8 mouse cellular contexts compared by ENCODE assay signal in genomic region chr4:63559127-63559697, GRCm38 (mm10). TPM values are rescaled to one million over a fixed set of nuclear protein-coding genes. Genes with fewer than 3 reads are reported as not detected.
DNase-seq lines count a peak whose midpoint lies in the region; ATAC-seq and TF ChIP-seq lines count a peak whose summit lies in the region.

No protein-coding gene starts in this region.

- peaks cover 35% of the 10 kb centered on the region for H3K4me1 ChIP-seq in heart, embryonic 11.5 days (ENCODE audit: control insufficient read depth, insufficient read depth, low read length)
- H3K4me1 ChIP-seq in ES-Bruce4 (ENCODE audit: control insufficient read depth, insufficient read depth, low read length): peaks cover 2% of the 10 kb centered on the region
- no peaks in the 10 kb centered on the region for H3K4me1 ChIP-seq in forebrain, postnatal 0 days (ENCODE audit: insufficient read depth)
- peaks cover 74% of the 10 kb centered on the region for H3K4me1 ChIP-seq in liver, postnatal 0 days (ENCODE audit: insufficient read depth)

- no peak for DNase-seq in heart, adult 9 months (ENCODE audit: low spot score in 2 of 2)
- DNase-seq in forebrain, postnatal 0 days: no peak
- no peak for DNase-seq in liver, postnatal 0 days
- peak; percentile 11 to 14 for DNase-seq in thymus, postnatal 36 days
- DNase-seq in right cerebral cortex, adult 18-20 months: no peak
- no peak for DNase-seq in left cerebral cortex, postnatal 10 days (ENCODE audit: extremely low spot score in 1 of 2, low spot score in 2 of 2)

- ATAC-seq in heart, embryonic 11.5 days (replicated peaks; ENCODE audit: insufficient number of reproducible peaks, low FRiP score, low TSS enrichment): no peak
- ATAC-seq in forebrain, postnatal 0 days: peak; percentile 19; the same call in 1 of the 2 replicates
- ATAC-seq in liver, postnatal 0 days: no peak

- no peak for TF ChIP-seq CTCF in ES-Bruce4 (IDR thresholded peaks at IDR 0.05; ENCODE audit: low read depth, low read length)
- TF ChIP-seq CTCF in forebrain, postnatal 0 days (IDR thresholded peaks at IDR 0.05; ENCODE audit: low read depth): no peak
- no peak for TF ChIP-seq CTCF in liver, postnatal 0 days (IDR thresholded peaks at IDR 0.05; ENCODE audit: low read depth)

- peak overlapping the region; percentile 64 for H3K4me3 ChIP-seq in heart, embryonic 11.5 days (ENCODE audit: low read depth, low read length)
- peak overlapping the region; percentile 74 for H3K4me3 ChIP-seq in ES-Bruce4 (ENCODE audit: low read depth, low read length)
- H3K4me3 ChIP-seq in forebrain, postnatal 0 days (ENCODE audit: low read depth, low read length): peak overlapping the region; percentile 66
- peak overlapping the region; percentile 73 for H3K4me3 ChIP-seq in liver, postnatal 0 days (ENCODE audit: low read depth, low read length)

- H3K27me3 ChIP-seq in heart, embryonic 11.5 days (ENCODE audit: control insufficient read depth, insufficient read depth, low read length): no peaks in the 10 kb centered on the region
- H3K27me3 ChIP-seq in ES-Bruce4 (ENCODE audit: control insufficient read depth, insufficient read depth, low read length, poor library complexity, severe bottlenecking): no peaks in the 10 kb centered on the region
- H3K27me3 ChIP-seq in forebrain, postnatal 0 days (ENCODE audit: insufficient read depth, low read length): no peaks in the 10 kb centered on the region; the same call in 1 of the 2 replicates
- no peaks in the 10 kb centered on the region for H3K27me3 ChIP-seq in liver, postnatal 0 days (ENCODE audit: insufficient read depth, low read length)

- H3K9me3 ChIP-seq in heart, embryonic 11.5 days (replicated peaks; ENCODE audit: control insufficient read depth, low read length): no peaks in the 10 kb centered on the region
- H3K9me3 ChIP-seq in ES-Bruce4 (replicated peaks; ENCODE audit: control insufficient read depth, insufficient read depth, low read length, poor library complexity, severe bottlenecking): no peaks in the 10 kb centered on the region
- no peaks in the 10 kb centered on the region for H3K9me3 ChIP-seq in forebrain, postnatal 0 days (ENCODE audit: low read length)
- H3K9me3 ChIP-seq in liver, postnatal 0 days (ENCODE audit: low read length): no peaks in the 10 kb centered on the region

- peak overlapping the region; percentile 77 for H3K9ac ChIP-seq in heart, embryonic 11.5 days (ENCODE audit: low read depth, low read length)
- H3K9ac ChIP-seq in ES-Bruce4 (ENCODE audit: low read depth, poor library complexity, severe bottlenecking): peak overlapping the region; percentile 90
- H3K9ac ChIP-seq in forebrain, postnatal 0 days: peak overlapping the region; percentile 68
- peak overlapping the region; percentile 82 for H3K9ac ChIP-seq in liver, postnatal 0 days (replicated peaks)

- intact Hi-C loops in left cerebral cortex, postnatal 10 days (cut with DNase I): no loop called here

- TF ChIP-seq EP300 in ES-Bruce4 (IDR thresholded peaks at IDR 0.05; ENCODE audit: insufficient read depth, low read depth, low read length): no peak
- no peak for TF ChIP-seq EP300 in liver, postnatal 0 days (IDR thresholded peaks at IDR 0.05; ENCODE audit: low read depth)

- 47% methylated on average over 9 of the region's 9 CpGs for WGBS in heart, embryonic 11.5 days (ENCODE audit: insufficient replicate concordance)
- WGBS in forebrain, postnatal 0 days: 40% methylated on average over 9 of the region's 9 CpGs
- 30% methylated on average over 9 of the region's 9 CpGs for WGBS in liver, postnatal 0 days (ENCODE audit: insufficient replicate concordance)

- peaks cover 4% of the 10 kb centered on the region; the same call in 1 of the 2 replicates for H3K36me3 ChIP-seq in heart, embryonic 11.5 days (ENCODE audit: control insufficient read depth, insufficient read depth, low read length)
- H3K36me3 ChIP-seq in ES-Bruce4 (ENCODE audit: control insufficient read depth, insufficient read depth, low read length, poor library complexity, severe bottlenecking): no peaks in the 10 kb centered on the region
- H3K36me3 ChIP-seq in forebrain, postnatal 0 days (ENCODE audit: insufficient read depth): 0 out of 2 replicates have a peak, but pooled peaks cover 3% of the 10 kb centered on the region
- H3K36me3 ChIP-seq in liver, postnatal 0 days (replicated peaks; ENCODE audit: insufficient read depth, low read length): no peaks in the 10 kb centered on the region

- peak overlapping the region; percentile 74 for H3K4me2 ChIP-seq in heart, embryonic 11.5 days
- peak overlapping the region; percentile 70 for H3K4me2 ChIP-seq in forebrain, postnatal 0 days (ENCODE audit: low read depth)
- peak overlapping the region; percentile 95 for H3K4me2 ChIP-seq in liver, postnatal 0 days (ENCODE audit: low read depth, low read length)

- no peak for TF ChIP-seq POLR2A in ES-Bruce4 (IDR thresholded peaks at IDR 0.05; ENCODE audit: insufficient read depth, low read length)

- H3K27ac ChIP-seq in heart, embryonic 11.5 days (ENCODE audit: low read depth, low read length): no peak overlapping the region
- no peak overlapping the region for H3K27ac ChIP-seq in ES-Bruce4 (ENCODE audit: insufficient read depth, low read length)
- H3K27ac ChIP-seq in forebrain, postnatal 0 days (ENCODE audit: low read depth, low read length): 0 out of 2 replicates have a peak overlapping the region, but pooled peaks have one; percentile 22
- H3K27ac ChIP-seq in liver, postnatal 0 days (ENCODE audit: low read depth): peak overlapping the region; percentile 96

RNA-seq across cellular contexts. Expression of gene Tmem268, which starts 0.6 kb away (rescaled TPM):
- 5.5 and 5.8 TPM in 2 replicates for polyA plus RNA-seq in heart, embryonic 11.5 days (2014; fragmentation: Nextera tagmentation; extraction: Ambion mirVana)
- polyA plus RNA-seq in ES-Bruce4 (2011; ENCODE audit: insufficient read depth, insufficient read length, low read depth, missing spikeins): 4.4 and 8.9 TPM in 2 replicates
- total RNA-seq in forebrain, postnatal 0 days (2014; rRNA removed): 4.5 and 5.9 TPM in 2 replicates
- 4.2 and 5.5 TPM in 2 replicates for polyA plus RNA-seq in forebrain, postnatal 0 days (2015; fragmentation: Nextera tagmentation; extraction: Ambion mirVana)
- 13.1 and 17.3 TPM in 2 replicates for polyA plus RNA-seq in liver, postnatal 0 days (2015; fragmentation: Nextera tagmentation; extraction: Ambion mirVana)
- 1 to 10 TPM; 7.8 to 8.4 TPM for total RNA-seq in left cerebral cortex, postnatal 10 days (2021)

RNA-seq across cellular contexts. Expression of gene Atp6v1g1, which starts 14.6 kb away (rescaled TPM):
- 213 and 221 TPM in 2 replicates for polyA plus RNA-seq in heart, embryonic 11.5 days (2014; fragmentation: Nextera tagmentation; extraction: Ambion mirVana)
- polyA plus RNA-seq in ES-Bruce4 (2011; ENCODE audit: insufficient read depth, insufficient read length, low read depth, missing spikeins): 187 and 192 TPM in 2 replicates
- 222 and 234 TPM in 2 replicates for total RNA-seq in forebrain, postnatal 0 days (2014; rRNA removed)
- polyA plus RNA-seq in forebrain, postnatal 0 days (2015; fragmentation: Nextera tagmentation; extraction: Ambion mirVana): 389 and 442 TPM in 2 replicates
- polyA plus RNA-seq in liver, postnatal 0 days (2015; fragmentation: Nextera tagmentation; extraction: Ambion mirVana): 148 and 152 TPM in 2 replicates
- 100 to 1,000 TPM; 132 to 141 TPM for total RNA-seq in left cerebral cortex, postnatal 10 days (2021)

RNA-seq across cellular contexts. Expression of gene Gm11213, which starts 45.8 kb away (rescaled TPM):
- polyA plus RNA-seq in heart, embryonic 11.5 days (2014; fragmentation: Nextera tagmentation; extraction: Ambion mirVana): not detected in 2 replicates
- polyA plus RNA-seq in ES-Bruce4 (2011; ENCODE audit: insufficient read depth, insufficient read length, low read depth, missing spikeins): not detected in 2 replicates
- total RNA-seq in forebrain, postnatal 0 days (2014; rRNA removed): not detected in 2 replicates
- polyA plus RNA-seq in forebrain, postnatal 0 days (2015; fragmentation: Nextera tagmentation; extraction: Ambion mirVana): not detected in 2 replicates
- polyA plus RNA-seq in liver, postnatal 0 days (2015; fragmentation: Nextera tagmentation; extraction: Ambion mirVana): not detected in 2 replicates
- not detected for total RNA-seq in left cerebral cortex, postnatal 10 days (2021)

Comparison
In these comparisons a context has a peak if more than half of its experiments do, and no peak if none do; other contexts are left out.
1. H3K27ac ChIP-seq: peak in forebrain, postnatal 0 days (single experiment) and liver, postnatal 0 days (single experiment); none in heart, embryonic 11.5 days (single experiment) and ES-Bruce4 (single experiment).
2. DNase-seq: peak in thymus, postnatal 36 days (2 of 2); none in heart, adult 9 months (0 of 2), forebrain, postnatal 0 days (single experiment), liver, postnatal 0 days (single experiment), right cerebral cortex, adult 18-20 months (single experiment) and left cerebral cortex, postnatal 10 days (0 of 2).
3. Peak in every context shown above with its lines, with median percentiles within 50 percentile points of each other: H3K4me2 ChIP-seq, H3K4me3 ChIP-seq and H3K9ac ChIP-seq.